15 mouse cellular contexts compared by ENCODE assay signal in the genomic region with DNA sequence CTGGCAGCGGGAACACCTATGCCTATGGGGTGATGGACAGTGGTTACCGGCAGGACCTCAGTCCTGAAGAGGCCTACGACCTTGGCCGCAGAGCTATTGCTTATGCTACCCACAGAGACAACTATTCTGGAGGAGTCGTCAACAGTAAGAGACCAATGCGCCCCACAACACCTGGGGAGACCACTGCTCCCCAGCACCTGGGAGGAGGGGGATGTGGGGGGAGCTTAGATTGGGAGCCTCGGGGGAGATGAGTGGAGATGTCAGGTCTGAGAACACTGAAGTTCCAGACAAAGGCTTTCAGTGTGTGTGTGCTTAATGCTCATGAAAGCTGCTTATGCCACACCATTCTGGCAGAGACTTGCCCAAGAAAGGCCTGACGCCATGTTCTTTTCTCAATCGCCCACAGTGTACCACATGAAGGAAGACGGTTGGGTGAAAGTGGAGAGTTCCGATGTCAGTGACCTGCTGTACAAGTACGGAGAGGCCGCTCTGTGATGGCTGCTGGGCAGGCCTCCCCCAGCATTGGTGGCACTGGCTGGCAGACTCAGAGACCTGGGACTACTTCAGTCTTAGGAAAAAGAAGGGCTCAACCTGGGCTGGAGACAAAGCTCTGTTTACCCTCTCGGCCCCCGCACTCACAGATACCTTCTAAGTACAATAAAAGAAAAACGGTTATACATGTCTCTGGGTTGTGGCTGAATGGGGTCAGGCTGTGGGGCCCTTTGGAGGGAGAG. TPM values are rescaled to one million over a fixed set of nuclear protein-coding genes. Genes with fewer than 3 reads are reported as not detected.
"Had no signal": no experiment of that assay in that cellular context is flagged by ENCODE, and none has a peak within 500 bp of the region (broad histone marks: within the 10 kb centered on the region; RNA-seq: fewer than 3 reads in every experiment).

No protein-coding gene starts in this region.

- H3K36me3 ChIP-seq: limb, embryonic 10.5 days; liver, embryonic 15.5 days; midbrain, embryonic 10.5 days; neural tube, embryonic 12.5 days; stomach, embryonic 15.5 days had no signal

- H3K27ac ChIP-seq: limb, embryonic 10.5 days; liver, embryonic 15.5 days; midbrain, embryonic 10.5 days; neural tube, embryonic 12.5 days; stomach, embryonic 15.5 days had no signal

- H3K9ac ChIP-seq: liver, embryonic 15.5 days; neural tube, embryonic 12.5 days; stomach, embryonic 15.5 days had no signal

- H3K4me2 ChIP-seq: liver, embryonic 11.5 days; liver, embryonic 15.5 days; neural tube, embryonic 12.5 days; stomach, embryonic 15.5 days had no signal

- DNase-seq: kidney, adult 18-20 months; kidney, postnatal 10 days; kidney, postnatal 4 days; lung, adult 2 months; lung, postnatal 36 days; midbrain, embryonic 14.5 days had no signal

- ATAC-seq: lung, postnatal 0 days had no signal

- H3K4me3 ChIP-seq: limb, embryonic 10.5 days; liver, embryonic 15.5 days; midbrain, embryonic 10.5 days; myocyte; neural tube, embryonic 12.5 days; stomach, embryonic 15.5 days had no signal

- H3K9me3 ChIP-seq: limb, embryonic 10.5 days; liver, embryonic 15.5 days; midbrain, embryonic 10.5 days; neural tube, embryonic 12.5 days; stomach, embryonic 15.5 days had no signal

RNA-seq across cellular contexts. Expression of a gene that starts 37.8 kb away (rescaled TPM):
- polyA plus RNA-seq: kidney, embryonic 14.5 days; limb, embryonic 10.5 days; liver, embryonic 11.5 days; midbrain, embryonic 10.5 days; midbrain, embryonic 14.5 days; myocyte; neural tube, embryonic 12.5 days had no signal
